Mouse (Mus musculus) megakaryocyte, embryonic 14.5 days (primary cell): ENCODE results near the gene Lrig3. TPM values are rescaled to one million over a fixed set of nuclear protein-coding genes. Genes with fewer than 3 reads are reported as not detected.

Experiments
- H3K27me3 ChIP-seq: replicated peaks from 2 replicates; pipeline ENCODE3; 2012; ENCODE audit warnings: inconsistent platforms
- H3K36me3 ChIP-seq: replicated peaks from 2 replicates; pipeline ENCODE3; 2012; ENCODE audit warnings: low read length, inconsistent platforms, mixed read lengths
- H3K4me1 ChIP-seq: 2 replicates; pipeline ENCODE4 v1.6.1; 2012; ENCODE audit warnings: inconsistent platforms
- H3K4me3 ChIP-seq: replicated peaks from 2 replicates; pipeline ENCODE3; 2012; ENCODE audit warnings: moderate library complexity, mild to moderate bottlenecking, inconsistent platforms
- H3K9me3 ChIP-seq: 2 replicates; pipeline ENCODE4 v1.6.1; 2012; ENCODE audit warnings: inconsistent platforms
- FLI1 ChIP-seq: IDR thresholded peaks from 2 replicates; pipeline ENCODE4 v1.6.1; 2012; ENCODE audit warnings: low read length, inconsistent platforms, mixed read lengths
- GATA1 ChIP-seq: IDR thresholded peaks from 3 replicates; pipeline ENCODE4 v1.6.1; 2012; ENCODE audit warnings: mixed read lengths, low read length, inconsistent platforms, borderline replicate concordance
- polyA plus RNA-seq: library from polyadenylated mRNA; stranded (reverse); fragments of >175 nt; gene quantifications from 2 replicates; pipeline ENCODE4 v1.2.3, GENCODE M21; 2012; ENCODE audit warnings: low replicate concordance; ENCODE audit not compliant: insufficient read depth

Gene Lrig3
- polyA plus RNA-seq, 1 experiment: not detected

GRCm38 (mm10) chr10:125999561-125999960 lies 33.6 kb downstream of the Lrig3 start:
- H3K4me1 ChIP-seq: no peaks in the 10 kb centered on the region
- peaks cover 51% of the 10 kb centered on the region for H3K9me3 ChIP-seq
- H3K4me3 ChIP-seq: no peak overlapping the region
- no peaks in the 10 kb centered on the region for H3K36me3 ChIP-seq
- H3K27me3 ChIP-seq: no peaks in the 10 kb centered on the region
- TF ChIP-seq GATA1 (no peak), FLI1 (no peak)

- Histone ChIP-seq H3K9me3 (peaks cover 42% of the 10 kb centered on the region), H3K36me3 (no peaks in the 10 kb centered on the region), H3K4me3 (no peak overlapping the region), H3K4me1 (no peaks in the 10 kb centered on the region), H3K27me3 (no peaks in the 10 kb centered on the region)
- TF ChIP-seq FLI1: no peak
- TF ChIP-seq GATA1: no peak
Measured at GRCm38 (mm10) chr10:126000861-126001390, 35.0 kb downstream of the Lrig3 start.

- no peak for TF ChIP-seq GATA1
- no peak for TF ChIP-seq FLI1
Measured at GRCm38 (mm10) chr10:126002081-126002755, 36.2 kb downstream of the Lrig3 start.

GRCm38 (mm10) chr10:126002818-126003506 lies 37.0 kb downstream of the Lrig3 start:
- no peaks in the 10 kb centered on the region for H3K36me3 ChIP-seq
- H3K4me1 ChIP-seq: no peaks in the 10 kb centered on the region
- peaks cover 47% of the 10 kb centered on the region for H3K9me3 ChIP-seq
- TF ChIP-seq FLI1: no peak
- TF ChIP-seq GATA1: no peak
- H3K4me3 ChIP-seq: no peak overlapping the region
- no peaks in the 10 kb centered on the region for H3K27me3 ChIP-seq

More at GRCm38 (mm10) chr10:126002081-126002755, 36.2 kb downstream of the Lrig3 start:
- no peaks in the 10 kb centered on the region for H3K4me1 ChIP-seq
- H3K27me3 ChIP-seq: no peaks in the 10 kb centered on the region
- peaks cover 43% of the 10 kb centered on the region for H3K9me3 ChIP-seq
- no peaks in the 10 kb centered on the region for H3K36me3 ChIP-seq
- no peak overlapping the region for H3K4me3 ChIP-seq

- Histone ChIP-seq H3K4me3 (no peak overlapping the region), H3K36me3 (no peaks in the 10 kb centered on the region), H3K4me1 (no peaks in the 10 kb centered on the region), H3K27me3 (no peaks in the 10 kb centered on the region), H3K9me3 (peaks cover 55% of the 10 kb centered on the region)
- TF ChIP-seq FLI1 (no peak), GATA1 (no peak)
Measured at GRCm38 (mm10) chr10:126003857-126004256, 37.9 kb downstream of the Lrig3 start.

GRCm38 (mm10) chr10:126013667-126014066 lies 47.7 kb downstream of the Lrig3 start:
- Histone ChIP-seq H3K27me3 (no peaks in the 10 kb centered on the region), H3K4me1 (no peaks in the 10 kb centered on the region), H3K36me3 (no peaks in the 10 kb centered on the region), H3K4me3 (no peak overlapping the region), H3K9me3 (peaks cover 67% of the 10 kb centered on the region)
- TF ChIP-seq FLI1: no peak
- TF ChIP-seq GATA1: no peak

- no peak for TF ChIP-seq FLI1
- no peak for TF ChIP-seq GATA1
- Histone ChIP-seq H3K27me3 (no peaks in the 10 kb centered on the region), H3K9me3 (peaks cover 62% of the 10 kb centered on the region), H3K4me3 (no peak overlapping the region), H3K4me1 (no peaks in the 10 kb centered on the region), H3K36me3 (no peaks in the 10 kb centered on the region)
Measured at GRCm38 (mm10) chr10:126014673-126015072, 48.7 kb downstream of the Lrig3 start.

- Histone ChIP-seq H3K27me3 (no peaks in the 10 kb centered on the region), H3K9me3 (peaks cover 59% of the 10 kb centered on the region), H3K36me3 (no peaks in the 10 kb centered on the region), H3K4me1 (no peaks in the 10 kb centered on the region), H3K4me3 (no peak overlapping the region)
- TF ChIP-seq GATA1 (no peak), FLI1 (no peak)
Measured at GRCm38 (mm10) chr10:126015644-126016043, 49.7 kb downstream of the Lrig3 start.

GRCm38 (mm10) chr10:126019350-126019991 lies 53.5 kb downstream of the Lrig3 start:
- TF ChIP-seq FLI1: no peak
- no peak for TF ChIP-seq GATA1
- no peaks in the 10 kb centered on the region for H3K36me3 ChIP-seq
- no peaks in the 10 kb centered on the region for H3K27me3 ChIP-seq
- H3K4me1 ChIP-seq: no peaks in the 10 kb centered on the region
- no peak overlapping the region for H3K4me3 ChIP-seq
- H3K9me3 ChIP-seq: peaks cover 57% of the 10 kb centered on the region
